Mouse (Mus musculus) right cerebral cortex, postnatal 10 days (tissue): ENCODE results near the gene Acp2.

Experiments
- DNase-seq, 2 experiments: peaks; one replicate each; pipeline ENCODE4 v3.0.0; 2021; ENCODE audit warnings: low spot score in 2 of 2

Acp2 gene

DNA sequence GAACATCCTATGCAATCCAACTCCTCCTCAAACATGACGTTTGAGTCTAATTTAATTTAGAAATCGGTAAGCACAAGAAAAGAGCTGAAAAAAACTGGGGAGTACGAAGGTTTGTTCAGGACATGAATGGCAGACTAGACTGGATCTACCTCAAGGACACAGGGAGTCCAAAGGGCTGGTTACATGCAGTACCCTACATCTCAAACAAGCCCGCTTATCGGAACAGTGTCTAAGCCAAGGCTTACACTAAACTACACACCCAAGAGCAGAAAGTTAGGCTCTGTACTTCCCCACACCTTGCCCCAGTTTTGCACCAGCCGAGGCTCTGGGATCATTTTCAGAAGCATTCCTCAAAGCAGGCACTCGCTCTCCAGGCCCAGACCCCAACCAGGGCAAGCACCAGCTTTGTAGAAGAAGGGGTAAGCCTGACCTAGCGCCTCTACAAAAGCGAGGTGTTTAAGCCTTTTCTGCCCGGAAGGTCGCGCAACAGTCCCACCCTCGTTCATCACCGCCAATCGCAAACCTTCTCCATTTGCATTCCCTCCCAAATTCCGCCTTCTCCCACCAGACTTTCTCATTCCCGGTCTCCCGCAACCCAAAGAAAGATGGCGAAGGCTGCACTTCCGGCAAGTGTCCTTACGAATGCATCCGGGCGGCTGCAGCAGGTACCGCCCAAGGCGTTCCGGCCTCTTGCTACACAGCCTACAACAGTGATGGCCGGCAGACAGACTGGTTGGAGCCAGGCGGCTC, at the start of gene Acp2, which contains the start of gene Nr1h3:
Gene Acp2 (plus strand): TSS at position 664 of the 750 bp plus-strand sequence.
Gene Nr1h3 (minus strand): TSS at position 613 of the 750 bp plus-strand sequence.
- peak; percentile 96 to 97 for DNase-seq

- DNase-seq = no peak
Observed at GRCm38 (mm10) chr2:91152885-91153377, 49.8 kb upstream of the Acp2 start.

DNA sequence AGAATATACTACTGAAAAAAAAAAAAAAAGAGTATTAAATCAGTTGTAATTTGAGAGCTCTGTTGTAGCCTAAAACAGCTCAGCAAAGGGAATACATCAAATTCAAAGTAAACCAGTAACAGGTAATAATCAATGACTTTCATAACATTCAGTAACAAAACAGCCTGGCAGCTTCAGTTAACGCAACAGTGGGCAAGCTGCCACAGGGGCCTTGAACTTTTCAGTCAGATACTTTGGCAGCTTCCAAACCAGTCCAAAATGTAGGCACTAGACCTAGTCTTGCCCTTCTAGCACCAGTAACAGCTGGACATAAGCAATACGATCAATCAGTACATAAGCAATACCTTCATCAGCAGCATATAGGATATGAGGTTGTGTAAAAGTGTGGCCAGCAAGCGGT, 48.6 kb upstream of the Acp2 start:
- DNase-seq = no peak

- no peak for DNase-seq
Observed at GRCm38 (mm10) chr2:91157002-91157752, 45.5 kb upstream of the Acp2 start.

GRCm38 (mm10) chr2:91160591-91160990, 42.1 kb upstream of the Acp2 start:
- no peak for DNase-seq

DNA sequence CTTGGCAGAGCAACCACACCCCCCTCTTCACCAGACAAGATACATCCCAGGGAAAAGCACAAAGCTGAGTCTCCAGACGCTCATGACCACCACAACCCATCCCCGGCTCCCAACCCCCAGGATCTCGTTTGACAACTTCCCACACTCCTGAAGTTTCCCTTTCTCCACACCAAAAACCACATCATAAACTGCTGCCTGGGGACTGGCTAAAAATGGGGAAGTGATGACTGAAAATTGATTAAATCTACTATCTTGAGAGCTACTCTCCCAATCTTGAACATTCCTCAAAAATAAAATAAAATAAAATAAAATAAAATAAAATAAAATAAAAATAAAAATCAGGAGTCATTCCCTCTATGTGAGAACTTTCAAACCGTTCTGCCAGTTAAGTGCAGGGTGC, 39.7 kb upstream of the Acp2 start:
- no peak for DNase-seq

DNA sequence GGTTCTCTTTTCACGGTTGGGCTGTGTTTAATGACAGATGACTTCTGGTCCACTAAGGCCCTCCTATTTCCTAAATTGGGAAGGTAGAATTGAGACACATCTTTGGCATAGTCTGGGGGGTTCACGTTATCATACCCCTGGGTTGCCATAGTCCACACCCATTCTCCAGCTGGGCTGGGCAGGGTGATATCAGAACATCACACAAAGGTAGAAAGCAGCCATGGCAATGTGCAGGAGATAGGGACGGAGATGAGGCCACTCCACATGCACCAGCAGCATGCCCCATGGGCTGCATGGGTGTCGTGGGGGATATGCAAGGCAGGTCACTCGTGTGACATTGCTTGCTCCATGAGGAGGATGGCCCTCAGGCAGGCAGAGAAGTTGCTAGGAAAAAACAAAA, 39.2 kb upstream of the Acp2 start:
- no peak for DNase-seq

- no peak for DNase-seq
Observed at GRCm38 (mm10) chr2:91164991-91165390, 37.7 kb upstream of the Acp2 start.

GRCm38 (mm10) chr2:91167629-91168028, 35.1 kb upstream of the Acp2 start:
- DNase-seq = no peak

GRCm38 (mm10) chr2:91169587-91170322, 32.9 kb upstream of the Acp2 start:
- no peak for DNase-seq

DNA sequence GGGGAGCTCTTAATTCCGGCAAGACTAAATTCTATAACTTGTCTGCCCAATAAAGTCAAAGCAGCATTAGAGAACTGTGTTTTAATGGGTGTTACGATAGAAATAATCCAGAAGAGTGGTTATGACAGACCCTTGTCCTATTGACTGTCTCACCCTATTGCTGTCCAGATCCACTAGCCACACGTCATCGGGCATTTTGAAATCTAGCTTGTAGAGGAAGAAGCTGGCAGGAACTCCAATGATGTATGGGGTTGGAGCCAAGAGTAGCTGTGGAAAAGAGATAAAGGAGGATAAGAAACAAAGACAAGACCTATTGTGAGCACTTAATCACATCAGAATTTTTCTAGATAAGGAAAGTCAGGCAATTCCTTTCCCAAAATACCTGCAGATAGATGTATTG, 27.2 kb upstream of the Acp2 start:
- DNase-seq = no peak

- DNase-seq = no peak
Observed at GRCm38 (mm10) chr2:91176234-91176633, 26.5 kb upstream of the Acp2 start.

- DNase-seq = no peak
Observed at GRCm38 (mm10) chr2:91179825-91180224, 22.9 kb upstream of the Acp2 start.

- no peak for DNase-seq
Observed at GRCm38 (mm10) chr2:91180706-91181105, 22.0 kb upstream of the Acp2 start.

DNA sequence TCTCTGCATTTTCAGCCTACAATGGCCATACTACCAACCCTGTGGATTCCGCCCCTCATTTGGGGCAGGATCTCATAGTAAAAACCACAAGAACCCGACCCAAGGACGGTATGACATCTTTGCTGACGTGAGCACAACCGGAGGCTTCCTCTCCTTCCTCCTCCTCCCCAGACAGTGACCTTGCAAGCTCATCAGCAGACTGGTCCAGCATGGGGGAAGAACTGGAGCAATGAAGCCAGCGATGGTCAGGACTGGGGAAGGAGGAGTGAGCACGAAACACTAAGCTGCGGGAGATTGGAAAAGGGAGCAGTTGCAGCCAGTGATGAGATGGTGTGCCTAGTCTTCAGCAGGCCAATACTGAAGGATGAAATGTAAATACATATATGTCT, 20.7 kb upstream of the Acp2 start:
- DNase-seq = peak in 1 of 2 experiments; percentile 63

DNA sequence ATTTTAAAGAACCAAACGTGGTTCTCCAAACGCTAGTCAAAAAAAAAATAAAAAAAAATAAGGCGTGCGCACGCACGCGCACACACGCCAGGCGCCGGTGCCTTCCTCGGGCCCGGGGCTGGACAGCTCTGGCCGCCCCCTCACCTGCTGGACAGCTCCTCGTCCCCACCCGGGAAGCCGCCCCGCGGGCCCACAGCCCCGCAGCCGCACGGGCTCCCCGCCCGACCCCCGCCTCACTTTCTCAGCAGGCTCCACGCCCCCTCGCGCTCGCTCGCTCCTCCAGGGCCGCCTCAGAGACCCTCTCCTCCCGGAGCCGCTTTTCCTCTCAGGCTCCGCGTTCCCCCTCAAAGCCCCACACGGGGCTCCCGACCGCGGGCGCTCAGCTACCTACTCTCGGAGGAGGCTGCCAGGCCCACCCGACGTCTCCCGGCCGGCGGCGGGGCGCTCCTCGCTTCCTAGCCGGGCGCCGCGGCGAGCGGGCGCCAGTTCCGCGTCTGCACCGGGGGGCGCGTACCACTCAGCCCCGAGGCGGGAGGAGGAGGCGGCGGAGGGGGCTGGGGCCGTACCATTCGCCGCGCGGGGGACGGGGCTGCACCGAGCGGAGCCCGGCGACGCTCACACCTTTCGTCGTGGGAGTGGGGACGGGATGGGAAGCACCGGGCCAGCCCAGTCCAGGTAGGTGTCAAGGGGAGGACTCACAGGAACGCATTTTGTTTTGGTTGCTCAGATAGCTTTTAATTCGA, 20.1 kb upstream of the Acp2 start:
- DNase-seq = peak; percentile 91

- peak; percentile 97 to 98 for DNase-seq
Observed at GRCm38 (mm10) chr2:91183148-91183513, 19.6 kb upstream of the Acp2 start.

- peak in 1 of 2 experiments; percentile 55 for DNase-seq
Observed at GRCm38 (mm10) chr2:91183711-91184405, 18.8 kb upstream of the Acp2 start, which contains the start of gene Madd. TSS of gene Madd (minus strand) at chr2:91183837.

DNA sequence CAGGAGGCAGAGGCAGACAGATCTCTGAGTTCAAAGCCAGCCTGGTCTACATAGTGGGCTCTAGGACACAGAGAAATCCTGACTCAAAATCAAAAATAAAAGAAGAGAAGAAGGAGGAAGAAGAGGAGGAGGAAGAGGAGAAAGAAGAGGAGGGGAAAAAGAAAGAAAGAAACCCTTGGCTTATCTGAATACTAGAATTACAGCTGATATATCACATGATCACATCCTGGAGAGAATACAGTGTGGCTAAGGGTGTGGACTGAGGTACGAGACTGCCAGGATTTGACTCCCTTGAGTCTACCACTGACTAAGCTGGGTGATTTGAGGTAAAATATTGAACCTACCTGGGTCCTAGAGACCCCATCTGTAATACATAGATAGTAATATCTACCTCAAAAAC, 16.5 kb upstream of the Acp2 start:
- DNase-seq = no peak

DNA sequence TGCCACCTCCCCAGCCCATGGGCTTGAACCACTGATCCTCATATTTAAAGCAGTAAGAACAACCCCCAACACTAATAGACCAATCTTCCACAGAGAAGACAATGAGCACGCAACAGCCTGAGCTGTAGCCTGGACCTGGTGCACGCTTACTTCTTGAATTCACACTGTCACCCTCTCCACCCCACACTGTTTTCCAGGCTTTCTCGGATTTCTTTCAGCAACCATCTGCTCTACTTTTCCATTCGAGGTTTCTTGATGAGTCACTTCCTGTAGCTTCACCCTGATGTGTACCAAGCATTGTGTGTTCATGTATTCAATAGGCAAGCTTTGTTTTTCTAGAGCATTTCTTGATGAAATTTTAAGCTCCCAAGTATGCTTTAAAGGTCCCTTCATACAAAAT, 15.3 kb upstream of the Acp2 start:
- no peak for DNase-seq

DNA sequence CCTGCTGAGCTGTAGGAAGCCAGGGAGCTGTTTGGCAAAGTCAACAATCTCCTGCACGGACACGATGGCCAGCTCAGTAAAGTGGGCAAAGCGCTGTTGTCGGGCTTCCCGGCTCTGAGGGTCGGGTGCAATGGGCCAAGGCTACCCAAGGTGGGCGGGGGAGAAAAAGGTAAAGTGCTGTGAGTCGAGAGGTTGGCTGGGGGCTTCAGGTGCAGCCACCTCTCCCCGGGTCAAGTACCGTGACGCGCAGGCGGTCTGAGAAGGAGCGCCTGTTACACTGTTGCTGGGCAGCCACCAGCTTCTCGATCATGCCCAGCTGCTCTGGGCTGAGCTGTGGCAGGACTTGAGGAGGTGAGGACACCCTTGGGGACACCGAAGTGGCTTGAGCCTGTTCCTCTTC, 12.2 kb upstream of the Acp2 start:
- no peak for DNase-seq
